Mouse (Mus musculus) spleen, adult 2 months (tissue): ENCODE data around the gene Zfr.

Experiments
- CTCF ChIP-seq: fragments of 200-500 bp; IDR thresholded peaks from 2 replicates; pipeline ENCODE4 v1.5.1; 2011; ENCODE audit warnings: mild to moderate bottlenecking, inconsistent platforms; ENCODE audit not compliant: insufficient read depth, insufficient read length, insufficient replicate concordance; ENCODE audit errors: extremely low read depth
- POLR2A ChIP-seq: fragments of 200-500 bp; IDR thresholded peaks from 2 replicates; pipeline ENCODE4 v1.6.1; 2011; ENCODE audit warnings: low read depth, low read length, inconsistent platforms

- no peak for TF ChIP-seq CTCF
- no peak for TF ChIP-seq POLR2A
These were observed 35.3 kb upstream of the Zfr start for GRCm38 (mm10) chr15:12082344-12082743.
